Mouse (Mus musculus): Measurements from ENCODE around the gene Emc7.

The Emc7 gene

DNA sequence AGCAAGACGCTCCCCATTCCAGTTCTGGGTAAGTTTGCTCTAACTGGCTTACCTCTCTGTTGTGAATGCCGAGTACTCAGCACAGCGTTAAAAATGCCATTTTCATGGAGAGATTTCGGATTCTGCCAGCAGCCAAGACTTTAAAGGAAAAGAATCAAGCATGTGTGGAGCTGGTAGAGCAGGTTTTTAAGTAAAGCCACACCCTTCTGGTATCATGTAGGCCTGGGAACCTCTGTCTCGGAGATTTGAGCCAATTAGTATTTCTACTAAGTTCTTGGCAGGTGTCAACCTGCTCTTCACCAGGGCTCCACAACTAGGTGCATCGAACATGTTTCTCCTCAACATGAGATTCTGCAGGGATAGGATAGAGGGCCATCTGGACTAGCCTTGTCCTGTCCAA is 21.8 kb downstream of the Emc7 start:
- DNase-seq (ENCODE audit: low read depth, low spot score) = no peak

GRCm38 (mm10) chr2:112480669-112481068 is 25.9 kb downstream of the Emc7 start, which contains the start of gene Chrm5:
Gene Chrm5, minus strand, starts transcription at chr2:112480769.
- no peak for DNase-seq (ENCODE audit: low read depth, low spot score)

GRCm38 (mm10) chr2:112481564-112481963 is 26.8 kb downstream of the Emc7 start:
- DNase-seq (ENCODE audit: low read depth, low spot score) = no peak

DNA sequence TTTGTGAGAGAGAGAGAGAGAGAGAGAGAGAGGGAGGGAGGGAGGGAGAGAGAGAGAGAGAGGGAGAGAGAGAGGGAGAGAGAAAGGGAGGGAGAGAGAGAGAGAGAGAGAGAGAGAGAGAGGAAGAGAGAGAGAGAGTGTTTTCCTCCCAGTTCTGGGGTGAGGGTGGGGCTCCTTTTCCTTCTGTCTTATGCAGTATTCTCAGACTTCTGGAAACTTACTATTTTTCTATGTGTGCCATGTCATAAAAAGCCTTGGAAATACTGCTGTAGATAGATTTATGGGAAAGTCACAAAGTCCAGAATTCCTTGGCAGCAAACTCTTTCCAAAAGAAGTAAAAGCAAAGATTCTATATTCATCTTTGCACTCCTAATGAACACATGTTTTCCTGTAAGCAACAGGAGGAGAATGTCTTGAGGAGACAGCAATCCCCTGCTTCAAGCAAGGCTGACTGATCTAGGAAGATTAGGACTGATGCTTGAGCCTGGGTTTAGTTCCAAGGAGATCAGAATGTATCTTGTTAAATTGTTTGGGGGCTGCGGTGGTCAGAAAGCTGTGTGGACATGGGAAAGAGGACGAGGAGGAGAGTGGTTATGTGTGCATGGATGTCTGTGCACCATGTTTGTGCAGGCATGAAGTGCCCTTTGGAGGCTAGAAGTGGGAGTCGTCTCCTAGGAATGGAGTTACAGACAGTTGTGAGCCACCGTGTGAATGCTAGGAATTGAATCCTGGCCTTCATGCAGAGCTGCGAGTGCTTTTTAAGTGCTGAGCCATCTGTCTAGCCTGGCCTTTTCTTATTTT is 27.9 kb downstream of the Emc7 start:
- no peak for DNase-seq (ENCODE audit: low read depth, low spot score)

DNA sequence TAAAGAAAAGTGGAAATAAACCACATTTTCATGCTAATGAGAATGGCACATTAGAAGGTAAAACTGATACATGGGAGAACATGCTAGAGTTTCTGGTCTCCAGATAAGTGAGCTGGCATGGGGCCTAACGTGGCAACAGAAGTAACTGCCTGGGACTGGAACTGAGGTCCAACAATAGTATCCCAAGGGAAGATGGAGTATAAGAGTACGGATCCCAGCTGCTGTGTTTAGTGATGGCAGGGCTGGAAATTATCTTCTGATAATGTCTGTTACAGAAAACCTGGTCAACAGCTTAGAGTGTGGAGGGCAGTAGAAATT is 28.5 kb downstream of the Emc7 start:
- DNase-seq (ENCODE audit: low read depth, low spot score) = no peak

DNA sequence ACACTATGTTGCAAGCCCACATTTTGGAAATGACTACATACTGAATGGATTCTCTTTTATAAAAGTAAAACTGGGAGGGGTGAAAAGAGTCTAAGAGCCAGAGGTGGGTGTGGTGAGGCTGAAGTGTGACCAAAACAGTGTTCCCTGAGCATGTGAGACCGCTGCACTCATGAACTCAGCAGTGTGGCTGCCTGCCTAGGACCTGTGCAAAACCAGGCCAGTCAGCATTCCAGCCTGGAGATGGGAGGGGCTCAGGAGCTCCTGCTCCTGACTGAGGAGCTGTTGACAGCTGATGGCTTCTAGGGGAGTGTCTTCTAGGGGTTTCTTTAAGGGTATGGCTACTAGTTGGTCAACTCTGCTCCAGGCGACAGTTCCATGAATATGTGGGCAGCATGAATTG is 30.1 kb downstream of the Emc7 start:
- no peak for DNase-seq (ENCODE audit: low read depth, low spot score)

DNA sequence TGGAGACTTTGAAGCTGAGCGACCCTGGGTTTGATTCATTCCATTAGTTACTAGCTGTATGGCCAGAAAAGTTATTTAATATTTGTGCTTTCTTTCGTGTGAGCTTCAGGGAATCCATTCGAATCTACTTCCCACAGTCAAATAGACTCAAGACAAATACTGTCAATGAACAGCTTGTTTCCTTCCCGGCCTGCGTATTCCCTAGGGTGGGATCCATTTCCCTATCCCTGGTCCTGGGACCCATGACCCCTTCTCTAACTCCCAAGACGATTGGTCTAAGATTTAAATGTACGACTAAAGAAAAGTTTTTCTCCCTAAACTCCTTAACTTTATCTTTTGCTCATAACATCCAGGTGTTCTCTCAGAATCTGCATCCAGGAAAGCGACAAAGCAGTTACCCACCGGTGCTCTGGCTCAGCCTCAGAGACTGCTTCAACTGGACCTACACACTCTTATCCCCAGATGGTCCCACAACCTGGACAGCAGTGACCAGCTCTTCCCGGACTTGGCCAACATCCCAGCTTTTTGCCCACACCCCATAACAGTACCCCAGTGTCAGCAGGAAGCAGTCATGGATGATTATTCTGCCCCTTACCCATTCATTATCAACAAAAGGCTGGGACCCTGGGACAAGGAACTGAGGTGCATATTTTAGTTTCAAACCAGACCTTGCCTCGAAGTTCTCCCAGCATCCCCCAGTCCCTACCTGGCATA is 35.8 kb downstream of the Emc7 start:
- DNase-seq (ENCODE audit: low read depth, low spot score) = no peak

DNA sequence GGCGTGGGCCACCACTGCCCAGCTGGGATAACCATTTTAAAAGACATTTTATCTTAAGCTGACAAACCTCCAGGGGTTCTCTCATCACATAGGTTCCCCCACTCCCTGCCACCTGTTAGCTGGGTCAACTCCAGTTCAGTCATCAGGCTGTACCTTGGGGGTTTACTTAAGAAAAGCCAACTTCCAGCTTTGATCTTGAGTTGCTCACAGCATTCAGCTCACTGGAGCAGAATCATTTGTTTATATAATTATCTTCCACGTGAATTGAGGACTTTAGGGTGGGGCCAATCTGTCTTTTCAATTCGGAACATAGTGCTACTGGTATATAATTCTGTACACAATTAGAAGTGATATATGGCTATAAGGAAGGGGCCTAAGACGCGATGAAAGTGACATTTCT is 36.8 kb downstream of the Emc7 start:
- DNase-seq (ENCODE audit: low read depth, low spot score) = no peak

- DNase-seq (ENCODE audit: low read depth, low spot score) = no peak
Measured at GRCm38 (mm10) chr2:112492431-112492855, 37.6 kb downstream of the Emc7 start.

DNA sequence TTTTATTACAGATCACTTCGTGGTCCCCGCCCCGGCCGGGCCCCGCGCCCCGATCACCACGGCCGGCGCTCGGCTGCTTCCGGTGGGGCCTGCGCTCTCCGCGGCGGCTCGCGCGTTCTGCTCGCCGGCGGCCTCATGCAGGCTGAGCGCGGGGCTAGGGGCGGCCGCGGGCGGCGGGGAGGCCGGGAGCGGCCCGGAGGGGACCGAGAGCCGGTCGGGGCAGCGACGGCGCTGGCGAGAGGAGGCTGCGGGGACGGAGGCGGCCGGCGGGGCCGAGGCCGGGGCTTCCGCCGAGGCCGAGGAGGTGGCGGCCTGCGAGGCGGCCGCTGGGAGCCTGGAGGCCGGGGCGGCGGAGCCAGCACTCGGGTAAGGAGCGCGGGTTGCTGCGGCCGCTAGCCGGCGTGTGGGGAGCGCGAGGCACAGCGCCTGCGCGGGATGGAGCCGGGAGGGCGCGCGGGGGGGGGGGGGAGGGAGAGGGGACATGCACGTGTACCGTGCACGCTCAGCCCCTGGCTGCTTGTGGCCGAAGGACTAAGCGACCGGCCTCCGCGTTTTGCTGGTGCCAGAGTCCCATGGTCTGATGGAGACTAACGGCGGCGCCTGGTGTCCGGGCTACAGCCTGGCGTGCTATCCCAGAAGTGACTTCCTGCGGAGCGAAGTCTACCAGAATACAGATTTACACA is 38.2 kb downstream of the Emc7 start, which contains the start of gene Aven:
Gene Aven, plus strand, starts transcription at position 109 of the 683 bp plus-strand sequence.
- no peak for DNase-seq (ENCODE audit: low read depth, low spot score)

DNA sequence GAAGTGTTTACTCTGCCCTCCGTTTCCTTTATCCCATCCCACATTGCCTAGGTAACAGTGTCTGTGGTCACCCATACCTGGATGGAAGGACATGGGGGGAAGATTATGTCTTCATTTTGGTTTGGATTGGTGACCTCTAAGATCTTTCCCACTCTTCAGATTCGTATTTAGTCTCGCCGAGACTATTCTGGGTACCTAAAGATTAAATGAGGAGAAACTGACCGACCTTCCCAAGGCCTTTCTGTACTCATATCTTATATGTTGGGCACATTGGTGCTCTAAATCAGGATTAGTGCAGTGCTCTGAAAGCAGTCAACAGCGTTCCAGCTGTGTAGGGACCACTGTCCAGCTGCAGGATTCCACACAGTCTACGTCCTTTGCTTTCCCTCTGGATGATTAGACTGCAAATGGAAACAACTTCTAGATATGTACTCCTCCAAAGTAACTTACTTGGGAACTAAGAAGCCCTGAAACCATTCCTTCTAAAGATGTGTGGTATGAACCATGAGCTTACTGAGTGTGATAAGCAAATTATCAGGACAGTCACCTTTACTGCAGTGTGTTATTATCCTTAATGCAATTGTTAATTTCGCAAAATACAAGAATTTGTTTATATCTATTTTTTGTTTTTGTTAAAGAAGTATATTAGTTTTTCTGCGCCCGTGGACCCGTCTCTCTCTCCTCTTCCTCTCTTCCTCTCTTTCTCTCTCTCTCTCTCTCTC is 38.9 kb downstream of the Emc7 start:
- DNase-seq (ENCODE audit: low read depth, low spot score) = no peak

DNA sequence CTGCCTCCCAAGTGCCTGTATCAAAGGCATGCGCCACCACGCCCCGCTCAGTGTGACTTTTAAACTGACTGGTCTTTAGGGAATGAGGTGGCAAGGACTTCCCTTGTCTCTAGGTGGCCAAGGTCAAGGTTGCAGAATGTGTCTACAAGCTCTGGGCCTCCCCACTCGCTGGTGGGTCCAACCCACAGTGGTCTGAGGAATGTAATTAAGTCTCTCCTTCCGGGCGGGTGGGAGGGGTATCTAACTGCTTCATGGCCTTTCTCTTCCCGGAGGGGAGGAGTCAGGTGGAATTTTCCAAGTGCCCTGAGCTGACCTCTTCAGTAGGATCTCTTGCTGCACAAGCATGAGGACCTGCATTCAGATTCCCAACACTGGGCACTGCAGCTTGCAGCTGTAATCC is 43.1 kb downstream of the Emc7 start:
- peak; percentile 80 for DNase-seq (ENCODE audit: low read depth, low spot score)

DNA sequence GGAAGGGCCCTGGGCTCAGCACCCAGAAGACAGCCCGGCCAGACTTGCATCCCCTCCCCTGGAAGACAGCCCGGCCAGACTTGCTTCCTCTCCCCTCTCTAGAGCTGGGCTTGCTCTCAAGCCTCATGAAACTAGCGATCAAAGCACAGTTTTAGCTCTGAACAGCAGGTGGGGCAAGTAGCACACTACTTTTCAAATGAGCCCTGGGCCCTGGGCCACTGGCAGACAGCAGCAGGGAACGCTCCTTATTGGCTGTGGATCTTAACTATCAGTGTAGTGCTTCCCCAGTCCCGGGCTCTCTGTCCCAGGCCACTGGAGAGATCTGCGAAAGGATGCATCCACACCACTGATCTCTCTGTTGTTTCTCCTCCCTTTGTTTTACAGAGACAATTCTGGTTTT is 46.4 kb downstream of the Emc7 start:
- peak; percentile 71 for DNase-seq (ENCODE audit: low read depth, low spot score)

DNA sequence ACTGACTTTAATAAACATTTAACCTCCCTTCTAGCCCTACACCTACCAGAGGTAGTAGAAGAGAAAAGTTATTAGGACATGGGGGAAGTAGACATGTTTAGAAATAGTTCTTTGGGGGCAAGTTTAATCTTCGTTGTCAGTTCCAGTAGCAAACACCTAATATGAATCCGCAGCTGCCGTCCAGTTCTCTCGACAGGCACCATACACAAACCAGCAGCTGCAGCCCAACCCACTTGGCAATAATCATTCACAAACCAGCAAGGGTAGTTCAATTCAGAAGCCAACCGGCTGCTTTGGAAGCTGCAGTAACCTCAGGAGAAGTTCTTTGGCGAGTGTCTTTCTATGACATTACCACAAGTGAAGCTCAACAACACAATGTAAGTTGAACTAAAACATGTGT is 49.2 kb downstream of the Emc7 start:
- no peak for DNase-seq (ENCODE audit: low read depth, low spot score)

- DNase-seq (ENCODE audit: low read depth, low spot score) = no peak
Measured at GRCm38 (mm10) chr2:112506841-112507435, 52.1 kb downstream of the Emc7 start.

- DNase-seq (ENCODE audit: low read depth, low spot score) = no peak
Measured at GRCm38 (mm10) chr2:112507444-112507843, 52.6 kb downstream of the Emc7 start.

DNA sequence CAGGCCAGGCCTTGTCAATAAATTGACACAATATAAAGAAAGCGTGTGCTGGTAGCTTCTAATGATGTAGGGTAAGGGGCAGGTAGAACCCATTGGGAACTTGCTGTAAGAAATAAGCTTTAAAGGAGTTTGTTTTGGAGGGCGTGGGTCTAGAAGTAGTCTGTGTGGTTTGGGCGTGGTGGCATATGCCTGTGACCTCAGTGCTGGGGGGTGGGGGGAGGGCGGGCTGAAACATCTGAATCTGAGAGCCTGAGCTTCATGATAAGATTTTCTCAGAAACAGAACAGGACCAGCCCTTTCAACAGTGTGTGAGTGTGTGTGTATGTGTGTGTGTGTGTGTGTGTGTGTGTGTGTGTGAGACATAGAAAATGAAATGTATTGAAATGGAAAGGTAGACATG is 55.3 kb downstream of the Emc7 start:
- no peak for DNase-seq (ENCODE audit: low read depth, low spot score)

DNA sequence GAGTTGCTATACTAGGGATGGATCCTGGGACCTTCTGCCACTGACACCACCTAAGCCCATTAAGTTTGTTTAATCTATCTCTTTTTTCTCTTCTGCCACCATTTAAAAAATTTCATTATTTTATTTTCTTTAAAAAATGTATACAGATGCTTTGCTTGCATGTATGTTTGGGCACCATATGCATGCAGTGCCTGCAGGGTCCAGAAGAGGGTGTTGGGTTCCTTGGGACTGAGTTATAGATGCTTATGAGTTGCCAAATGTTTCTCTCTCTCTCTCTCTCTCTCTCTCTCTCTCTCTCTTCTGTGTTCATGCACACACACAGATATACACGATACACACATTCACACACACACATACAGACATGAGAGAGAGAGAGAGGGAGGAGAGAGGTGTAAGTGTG is 58.2 kb downstream of the Emc7 start:
- no peak for DNase-seq (ENCODE audit: low read depth, low spot score)

DNA sequence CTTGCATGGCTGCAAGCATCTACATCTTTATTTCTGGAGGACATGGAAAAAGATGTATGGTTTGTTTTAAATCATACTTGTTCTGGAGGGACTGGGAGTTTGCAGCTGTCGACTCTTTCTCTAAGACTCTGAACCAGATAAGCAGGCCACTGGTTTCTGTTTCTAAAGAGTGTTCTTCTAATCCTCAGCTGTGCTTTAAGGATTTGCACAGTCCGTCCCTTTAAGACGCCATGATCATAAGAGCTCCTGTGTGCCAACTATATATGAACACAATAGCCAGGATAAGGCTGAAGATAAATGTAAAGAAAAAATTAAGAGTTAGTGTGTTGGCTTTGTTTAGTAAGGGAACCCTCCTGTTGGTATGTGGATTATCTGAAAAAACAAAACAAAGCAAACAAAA is 61.9 kb downstream of the Emc7 start:
- no peak for DNase-seq (ENCODE audit: low read depth, low spot score)

DNA sequence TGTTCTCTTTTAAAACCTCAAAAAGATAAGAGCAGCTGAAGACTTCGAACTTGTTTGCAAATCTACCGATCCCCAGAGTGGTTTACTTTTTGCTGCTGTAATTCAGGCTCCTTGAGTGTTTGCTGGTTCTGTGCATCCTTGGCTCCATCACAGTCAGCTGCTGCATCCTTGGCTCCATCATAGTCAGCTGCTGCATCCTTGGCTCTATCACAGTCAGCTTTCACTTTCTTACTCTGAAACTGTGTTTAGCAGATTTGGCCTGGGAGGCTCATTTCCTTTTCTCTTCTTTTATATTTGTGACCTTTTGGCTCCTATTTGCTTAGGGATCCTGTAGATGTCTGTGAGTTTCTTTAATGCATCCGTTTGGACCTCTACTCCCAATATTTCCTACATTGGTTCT is 62.4 kb downstream of the Emc7 start:
- DNase-seq (ENCODE audit: low read depth, low spot score) = no peak

- DNase-seq (ENCODE audit: low read depth, low spot score) = no peak
Measured at GRCm38 (mm10) chr2:112518541-112518940, 63.7 kb downstream of the Emc7 start.

All from WW6 (cell line).